Mouse (Mus musculus): ENCODE data around the gene Smndc1.

Smndc1 gene

GRCm38 (mm10) chr19:53390495-53391007, at the start of gene Smndc1:
Gene Smndc1, minus strand, starts transcription at chr19:53390578.
- in situ Hi-C loops (cut with MboI; ENCODE audit: low pct_unique_long_range_greater_than_20kb in 1 of 2, low sequenced_read_pairs in 2 of 2, unreplicated experiment in 1 of 2), result loop anchor here (10.0 to 25.0 kb wide), 2 partner anchors 184 to 347 kb away; no protein-coding TSS in a partner anchor

GRCm38 (mm10) chr19:53439340-53439739, 49.0 kb upstream of the Smndc1 start:
- in situ Hi-C loops (cut with MboI; ENCODE audit: low pct_unique_long_range_greater_than_20kb in 1 of 2, low sequenced_read_pairs in 2 of 2, unreplicated experiment in 1 of 2), result no loop called here

- in situ Hi-C loops (cut with MboI; ENCODE audit: low pct_unique_long_range_greater_than_20kb in 1 of 2, low sequenced_read_pairs in 2 of 2, unreplicated experiment in 1 of 2), result no loop called here
Observed at GRCm38 (mm10) chr19:53437991-53438390, 47.6 kb upstream of the Smndc1 start.

- in situ Hi-C loops (cut with MboI; ENCODE audit: low pct_unique_long_range_greater_than_20kb in 1 of 2, low sequenced_read_pairs in 2 of 2, unreplicated experiment in 1 of 2), result no loop called here
Observed at GRCm38 (mm10) chr19:53437311-53437958, 47.1 kb upstream of the Smndc1 start.

- in situ Hi-C loops (cut with MboI; ENCODE audit: low pct_unique_long_range_greater_than_20kb in 1 of 2, low sequenced_read_pairs in 2 of 2, unreplicated experiment in 1 of 2), result no loop called here
Observed at GRCm38 (mm10) chr19:53433949-53434689, 43.7 kb upstream of the Smndc1 start.

GRCm38 (mm10) chr19:53431003-53431402, 40.6 kb upstream of the Smndc1 start:
- in situ Hi-C loops (cut with MboI; ENCODE audit: low pct_unique_long_range_greater_than_20kb in 1 of 2, low sequenced_read_pairs in 2 of 2, unreplicated experiment in 1 of 2), result no loop called here

- in situ Hi-C loops (cut with MboI; ENCODE audit: low pct_unique_long_range_greater_than_20kb in 1 of 2, low sequenced_read_pairs in 2 of 2, unreplicated experiment in 1 of 2), result no loop called here
Observed at GRCm38 (mm10) chr19:53430356-53430755, 40.0 kb upstream of the Smndc1 start.

GRCm38 (mm10) chr19:53427817-53428216, 37.4 kb upstream of the Smndc1 start:
- in situ Hi-C loops (cut with MboI; ENCODE audit: low pct_unique_long_range_greater_than_20kb in 1 of 2, low sequenced_read_pairs in 2 of 2, unreplicated experiment in 1 of 2), result no loop called here

GRCm38 (mm10) chr19:53427346-53427745, 37.0 kb upstream of the Smndc1 start:
- in situ Hi-C loops (cut with MboI; ENCODE audit: low pct_unique_long_range_greater_than_20kb in 1 of 2, low sequenced_read_pairs in 2 of 2, unreplicated experiment in 1 of 2), result no loop called here

- in situ Hi-C loops (cut with MboI; ENCODE audit: low pct_unique_long_range_greater_than_20kb in 1 of 2, low sequenced_read_pairs in 2 of 2, unreplicated experiment in 1 of 2), result no loop called here
Observed at GRCm38 (mm10) chr19:53425824-53426223, 35.4 kb upstream of the Smndc1 start.

- in situ Hi-C loops (cut with MboI; ENCODE audit: low pct_unique_long_range_greater_than_20kb in 1 of 2, low sequenced_read_pairs in 2 of 2, unreplicated experiment in 1 of 2), result no loop called here
Observed at GRCm38 (mm10) chr19:53424629-53425028, 34.3 kb upstream of the Smndc1 start.

GRCm38 (mm10) chr19:53423816-53424465, 33.6 kb upstream of the Smndc1 start:
- in situ Hi-C loops (cut with MboI; ENCODE audit: low pct_unique_long_range_greater_than_20kb in 1 of 2, low sequenced_read_pairs in 2 of 2, unreplicated experiment in 1 of 2), result no loop called here

GRCm38 (mm10) chr19:53423341-53423753, 33.0 kb upstream of the Smndc1 start:
- in situ Hi-C loops (cut with MboI; ENCODE audit: low pct_unique_long_range_greater_than_20kb in 1 of 2, low sequenced_read_pairs in 2 of 2, unreplicated experiment in 1 of 2), result no loop called here

- in situ Hi-C loops (cut with MboI; ENCODE audit: low pct_unique_long_range_greater_than_20kb in 1 of 2, low sequenced_read_pairs in 2 of 2, unreplicated experiment in 1 of 2), result no loop called here
Observed at GRCm38 (mm10) chr19:53422358-53423308, 32.3 kb upstream of the Smndc1 start.

GRCm38 (mm10) chr19:53421583-53422188, 31.3 kb upstream of the Smndc1 start:
- in situ Hi-C loops (cut with MboI; ENCODE audit: low pct_unique_long_range_greater_than_20kb in 1 of 2, low sequenced_read_pairs in 2 of 2, unreplicated experiment in 1 of 2), result no loop called here

- in situ Hi-C loops (cut with MboI; ENCODE audit: low pct_unique_long_range_greater_than_20kb in 1 of 2, low sequenced_read_pairs in 2 of 2, unreplicated experiment in 1 of 2), result no loop called here
Observed at GRCm38 (mm10) chr19:53420924-53421582, 30.7 kb upstream of the Smndc1 start.

GRCm38 (mm10) chr19:53419834-53420233, 29.5 kb upstream of the Smndc1 start:
- in situ Hi-C loops (cut with MboI; ENCODE audit: low pct_unique_long_range_greater_than_20kb in 1 of 2, low sequenced_read_pairs in 2 of 2, unreplicated experiment in 1 of 2), result loop anchor here in 1 of 2 experiments (5.0 kb wide), 1 partner anchor 152 kb away; no protein-coding TSS in a partner anchor
